Mouse (Mus musculus): Measurements from ENCODE around the gene Catsperd. TPM values are rescaled to one million over a fixed set of nuclear protein-coding genes. Genes with fewer than 3 reads are reported as not detected.

The Catsperd gene
- polyA plus RNA-seq, 1 experiment, result 1.2 TPM

GRCm38 (mm10) chr17:56614391-56615135 is 13.4 kb upstream of the Catsperd start:
- peak overlapping the region; percentile 88 for H3K4me3 ChIP-seq (replicated peaks; ENCODE audit: insufficient read depth, low read depth, low read length)
- WGBS, result 18% methylated on average over 14 of the region's 14 CpGs
- H3K27ac ChIP-seq (ENCODE audit: insufficient read depth, low read length), result no peak overlapping the region
- peaks cover 13% of the 10 kb centered on the region for H3K4me1 ChIP-seq (ENCODE audit: control insufficient read depth, insufficient read depth, low read length)
- H3K27me3 ChIP-seq (ENCODE audit: control insufficient read depth, insufficient read depth, low read length), result no peaks in the 10 kb centered on the region
- DNase-seq, result peak in 1 of 2 experiments; percentile 41
- TF ChIP-seq CTCF (IDR thresholded peaks at IDR 0.05; ENCODE audit: borderline replicate concordance, insufficient read depth, low read depth, low read length) (no peak), POLR2A (IDR thresholded peaks at IDR 0.05; ENCODE audit: borderline replicate concordance, insufficient read depth, low read length) (no peak)

GRCm38 (mm10) chr17:56615136-56615784 is 12.7 kb upstream of the Catsperd start:
- Histone ChIP-seq H3K4me1 (ENCODE audit: control insufficient read depth, insufficient read depth, low read length) (peaks cover 13% of the 10 kb centered on the region), H3K27me3 (ENCODE audit: control insufficient read depth, insufficient read depth, low read length) (no peaks in the 10 kb centered on the region), H3K4me3 (replicated peaks; ENCODE audit: insufficient read depth, low read depth, low read length) (no peak overlapping the region), H3K27ac (ENCODE audit: insufficient read depth, low read length) (no peak overlapping the region)
- no peak for TF ChIP-seq POLR2A (IDR thresholded peaks at IDR 0.05; ENCODE audit: borderline replicate concordance, insufficient read depth, low read length)
- no peak for TF ChIP-seq CTCF (IDR thresholded peaks at IDR 0.05; ENCODE audit: borderline replicate concordance, insufficient read depth, low read depth, low read length)
- 72% methylated on average over 11 of the region's 11 CpGs for WGBS
- DNase-seq, result peak in 1 of 2 experiments; percentile 16

- Histone ChIP-seq H3K27ac (ENCODE audit: insufficient read depth, low read length) (no peak overlapping the region), H3K27me3 (ENCODE audit: control insufficient read depth, insufficient read depth, low read length) (no peaks in the 10 kb centered on the region), H3K4me1 (ENCODE audit: control insufficient read depth, insufficient read depth, low read length) (peaks cover 13% of the 10 kb centered on the region), H3K4me3 (replicated peaks; ENCODE audit: insufficient read depth, low read depth, low read length) (no peak overlapping the region)
- 80% methylated on average over 4 of the region's 4 CpGs for WGBS
- DNase-seq, result no peak
- TF ChIP-seq CTCF (IDR thresholded peaks at IDR 0.05; ENCODE audit: borderline replicate concordance, insufficient read depth, low read depth, low read length), result no peak
- no peak for TF ChIP-seq POLR2A (IDR thresholded peaks at IDR 0.05; ENCODE audit: borderline replicate concordance, insufficient read depth, low read length)
Measured at GRCm38 (mm10) chr17:56615792-56616191, 12.2 kb upstream of the Catsperd start.

- H3K4me1 ChIP-seq (ENCODE audit: control insufficient read depth, insufficient read depth, low read length), result peaks cover 13% of the 10 kb centered on the region
- WGBS, result 77% methylated on average over 3 of the region's 3 CpGs
- no peak overlapping the region for H3K27ac ChIP-seq (ENCODE audit: insufficient read depth, low read length)
- no peak overlapping the region for H3K4me3 ChIP-seq (replicated peaks; ENCODE audit: insufficient read depth, low read depth, low read length)
- no peak for TF ChIP-seq POLR2A (IDR thresholded peaks at IDR 0.05; ENCODE audit: borderline replicate concordance, insufficient read depth, low read length)
- DNase-seq, result no peak
- no peaks in the 10 kb centered on the region for H3K27me3 ChIP-seq (ENCODE audit: control insufficient read depth, insufficient read depth, low read length)
Measured at GRCm38 (mm10) chr17:56616725-56617124, 11.2 kb upstream of the Catsperd start.

- no peaks in the 10 kb centered on the region for H3K27me3 ChIP-seq (ENCODE audit: control insufficient read depth, insufficient read depth, low read length)
- 65% methylated on average over 8 of the region's 8 CpGs for WGBS
- TF ChIP-seq CTCF (IDR thresholded peaks at IDR 0.05; ENCODE audit: borderline replicate concordance, insufficient read depth, low read depth, low read length) (no peak), POLR2A (IDR thresholded peaks at IDR 0.05; ENCODE audit: borderline replicate concordance, insufficient read depth, low read length) (no peak)
- H3K4me3 ChIP-seq (replicated peaks; ENCODE audit: insufficient read depth, low read depth, low read length), result no peak overlapping the region
- DNase-seq, result peak in 1 of 2 experiments; percentile 15
- H3K27ac ChIP-seq (ENCODE audit: insufficient read depth, low read length), result no peak overlapping the region
- peaks cover 13% of the 10 kb centered on the region for H3K4me1 ChIP-seq (ENCODE audit: control insufficient read depth, insufficient read depth, low read length)
Measured at GRCm38 (mm10) chr17:56617628-56618027, 10.3 kb upstream of the Catsperd start.

GRCm38 (mm10) chr17:56625495-56625894 is 2.4 kb upstream of the Catsperd start:
- WGBS, result 82% methylated on average over 3 of the region's 3 CpGs
- Histone ChIP-seq H3K4me1 (ENCODE audit: control insufficient read depth, insufficient read depth, low read length) (no peaks in the 10 kb centered on the region), H3K4me3 (replicated peaks; ENCODE audit: insufficient read depth, low read depth, low read length) (no peak overlapping the region), H3K27me3 (ENCODE audit: control insufficient read depth, insufficient read depth, low read length) (no peaks in the 10 kb centered on the region), H3K27ac (ENCODE audit: insufficient read depth, low read length) (no peak overlapping the region)
- no peak for DNase-seq
- no peak for TF ChIP-seq POLR2A (IDR thresholded peaks at IDR 0.05; ENCODE audit: borderline replicate concordance, insufficient read depth, low read length)
- no peak for TF ChIP-seq CTCF (IDR thresholded peaks at IDR 0.05; ENCODE audit: borderline replicate concordance, insufficient read depth, low read depth, low read length)

- under 1% methylated on average over 26 of the region's 32 CpGs for WGBS
- DNase-seq, result no peak
- Histone ChIP-seq H3K4me1 (ENCODE audit: control insufficient read depth, insufficient read depth, low read length) (no peaks in the 10 kb centered on the region), H3K4me3 (replicated peaks; ENCODE audit: insufficient read depth, low read depth, low read length) (peak overlapping the region; percentile 65), H3K27ac (ENCODE audit: insufficient read depth, low read length) (no peak overlapping the region), H3K27me3 (ENCODE audit: control insufficient read depth, insufficient read depth, low read length) (no peaks in the 10 kb centered on the region)
- TF ChIP-seq CTCF (IDR thresholded peaks at IDR 0.05; ENCODE audit: borderline replicate concordance, insufficient read depth, low read depth, low read length), result no peak
- TF ChIP-seq POLR2A (IDR thresholded peaks at IDR 0.05; ENCODE audit: borderline replicate concordance, insufficient read depth, low read length), result no peak
Measured at GRCm38 (mm10) chr17:56626260-56626659, 1.7 kb upstream of the Catsperd start.

All from cerebellum, adult 2 months (tissue).